Mouse (Mus musculus) ES-E14 (cell line): ENCODE data around the gene Zfp629. TPM values are rescaled to one million over a fixed set of nuclear protein-coding genes. Genes with fewer than 3 reads are reported as not detected.
A peak's percentile ranks its signal among the peaks of the same experiment; 100 is the strongest.

Experiments
- DNase-seq: peaks from one replicate; pipeline ENCODE4 v3.0.0-alpha.2; 2013; ENCODE audit warnings: low read depth, low spot score
- H3K27ac ChIP-seq: 2 replicates; pipeline ENCODE4 v1.5.1; 2012; ENCODE audit warnings: low read depth, mild to moderate bottlenecking, low read length, moderate library complexity, mixed read lengths; ENCODE audit not compliant: poor library complexity, insufficient read depth, severe bottlenecking
- H3K36me3 ChIP-seq: 2 replicates; pipeline ENCODE4 v1.6.1; 2012; ENCODE audit warnings: mild to moderate bottlenecking, low read length, moderate library complexity, mixed read lengths; ENCODE audit not compliant: control insufficient read depth, poor library complexity, insufficient read depth, severe bottlenecking
- H3K4me1 ChIP-seq, 2 experiments: fragments of 150-350 bp in 1 of 2; sonication (generic) in 1 of 2; 2 replicates each; pipeline ENCODE4 v1.6.1; 2012; ENCODE audit warnings: low read length in 2 of 2, mild to moderate bottlenecking in 1 of 2, mixed read lengths in 1 of 2; ENCODE audit not compliant: control insufficient read depth in 2 of 2, insufficient read depth in 2 of 2, poor library complexity in 1 of 2
- H3K4me3 ChIP-seq, 2 experiments: fragments of 150-350 bp in 1 of 2; sonication (generic) in 1 of 2; 2 replicates each; pipeline ENCODE4 v1.5.1; 2012; ENCODE audit warnings: low read length in 2 of 2, low read depth in 1 of 2, mild to moderate bottlenecking in 1 of 2, mixed read lengths in 1 of 2; ENCODE audit not compliant: insufficient read depth in 1 of 2, poor library complexity in 1 of 2, severe bottlenecking in 1 of 2
- H3K9ac ChIP-seq: 2 replicates; pipeline ENCODE4 v1.6.1; 2012; ENCODE audit warnings: low read depth, mild to moderate bottlenecking, low read length, mixed read lengths; ENCODE audit not compliant: poor library complexity, insufficient read depth, severe bottlenecking
- H3K9me3 ChIP-seq: fragments of 150-350 bp; sonication (generic); 2 replicates; pipeline ENCODE4 v1.6.1; 2012; ENCODE audit warnings: low read depth, mild to moderate bottlenecking, low read length; ENCODE audit not compliant: control insufficient read depth, insufficient read depth
- CHD2 ChIP-seq: IDR thresholded peaks from 2 replicates; pipeline ENCODE4 v1.6.1; 2014; ENCODE audit warnings: mild to moderate bottlenecking, low read depth, low read length, inconsistent platforms
- HCFC1 ChIP-seq: IDR thresholded peaks from 2 replicates; pipeline ENCODE4 v1.6.1; 2012; ENCODE audit warnings: low read length, inconsistent platforms, borderline replicate concordance; ENCODE audit not compliant: insufficient read depth
- MAFK ChIP-seq: IDR thresholded peaks from 2 replicates; pipeline ENCODE4 v1.6.1; 2014; ENCODE audit warnings: mild to moderate bottlenecking, low read depth, low read length, inconsistent platforms; ENCODE audit not compliant: insufficient read depth
- ZC3H11A ChIP-seq: IDR thresholded peaks from 2 replicates; pipeline ENCODE4 v1.6.1; 2012; ENCODE audit warnings: low read depth, mild to moderate bottlenecking, inconsistent platforms, low read length, borderline replicate concordance
- ZNF384 ChIP-seq: IDR thresholded peaks from 2 replicates; pipeline ENCODE4 v1.6.1; 2012; ENCODE audit warnings: low read depth, low read length, inconsistent platforms
- in situ Hi-C, 2 experiments: fragments of 600-800 bp; cut with MboI; formaldehyde crosslinking; loops; one replicate each; pipeline ENCODE4 v1.15.1; 2025; ENCODE audit warnings: low sequenced_read_pairs in 2 of 2, inconsistent platforms in 1 of 2; ENCODE audit not compliant: unreplicated experiment in 2 of 2
- total RNA-seq: library from RNA; depleted of rRNA; stranded (reverse); fragments of 300-350 nt; gene quantifications from 2 replicates; pipeline ENCODE4 v1.2.3, GENCODE M21; 2012

Zfp629 gene
- total RNA-seq, 1 experiment = 2.1 TPM

- Histone ChIP-seq H3K9me3 (no peaks in the 10 kb centered on the region), H3K27ac (no peak overlapping the region), H3K9ac (no peak overlapping the region), H3K4me1 (peaks cover 0 to 5% of the 10 kb centered on the region in 2 experiments; a peak in 1 of 4 replicates), H3K36me3 (no peaks in the 10 kb centered on the region), H3K4me3 (no peak overlapping the region)
- no peak for DNase-seq
- in situ Hi-C loops = no loop called here
- TF ChIP-seq ZNF384 (no peak), MAFK (no peak), CHD2 (no peak), HCFC1 (no peak), ZC3H11A (no peak)
These were observed 30.8 kb upstream of the Zfp629 start for GRCm38 (mm10) chr7:127646363-127646762.

DNA sequence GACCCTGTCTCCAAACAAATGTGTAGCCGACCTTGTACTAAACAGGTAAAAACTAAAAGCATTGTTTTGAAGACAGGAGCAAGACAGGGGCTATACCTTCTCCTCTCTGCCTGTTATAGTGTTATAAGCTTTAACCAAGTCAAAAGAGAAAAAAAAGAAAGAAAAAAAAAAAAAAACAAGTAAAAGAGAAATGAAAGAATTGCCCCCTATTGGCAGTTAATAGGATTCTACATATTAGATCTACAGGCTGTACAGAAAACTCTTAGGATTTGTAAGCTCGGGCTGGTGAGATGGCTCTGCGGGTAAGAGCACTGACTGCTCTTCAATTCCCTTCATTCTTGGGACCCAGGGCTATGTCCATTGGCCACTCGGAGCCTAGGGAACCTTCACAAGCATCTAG, 26.7 kb upstream of the Zfp629 start:
- no peaks in the 10 kb centered on the region for H3K36me3 ChIP-seq
- no peak overlapping the region for H3K4me3 ChIP-seq
- H3K4me1 ChIP-seq = peaks cover 0 to 8% of the 10 kb centered on the region in 2 experiments; a peak in 1 of 4 replicates
- H3K27ac ChIP-seq = no peak overlapping the region
- H3K9me3 ChIP-seq = no peaks in the 10 kb centered on the region
- H3K9ac ChIP-seq = no peak overlapping the region
- in situ Hi-C loops = no loop called here
- TF ChIP-seq ZNF384 = no peak
- TF ChIP-seq ZC3H11A = no peak
- no peak for TF ChIP-seq CHD2
- TF ChIP-seq MAFK = no peak
- no peak for DNase-seq

DNA sequence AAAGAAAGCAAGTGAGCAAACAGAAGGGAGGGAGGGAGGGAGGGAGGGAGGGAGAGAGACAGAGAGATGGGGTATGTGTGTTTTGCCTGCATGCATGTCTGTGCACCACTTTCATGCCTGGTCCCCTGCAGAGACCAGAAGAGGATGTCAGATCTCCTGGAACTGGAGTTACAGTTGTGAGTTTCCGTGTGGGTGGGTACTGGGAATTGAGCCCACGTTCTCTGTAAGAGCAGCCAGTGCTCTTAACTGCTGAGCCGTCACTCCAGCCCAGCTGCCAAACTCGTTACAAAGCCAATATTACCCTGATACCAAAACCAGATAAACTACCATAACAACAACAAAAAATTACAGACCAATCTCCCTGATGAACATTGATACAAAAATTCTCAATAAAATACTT, 25.7 kb upstream of the Zfp629 start:
- Histone ChIP-seq H3K27ac (no peak overlapping the region), H3K4me3 (no peak overlapping the region), H3K9me3 (no peaks in the 10 kb centered on the region), H3K36me3 (no peaks in the 10 kb centered on the region), H3K9ac (no peak overlapping the region), H3K4me1 (peaks cover 0 to 8% of the 10 kb centered on the region in 2 experiments; a peak in 1 of 4 replicates)
- DNase-seq = no peak
- TF ChIP-seq CHD2 (no peak), MAFK (no peak), ZNF384 (no peak)
- in situ Hi-C loops = no loop called here

DNA sequence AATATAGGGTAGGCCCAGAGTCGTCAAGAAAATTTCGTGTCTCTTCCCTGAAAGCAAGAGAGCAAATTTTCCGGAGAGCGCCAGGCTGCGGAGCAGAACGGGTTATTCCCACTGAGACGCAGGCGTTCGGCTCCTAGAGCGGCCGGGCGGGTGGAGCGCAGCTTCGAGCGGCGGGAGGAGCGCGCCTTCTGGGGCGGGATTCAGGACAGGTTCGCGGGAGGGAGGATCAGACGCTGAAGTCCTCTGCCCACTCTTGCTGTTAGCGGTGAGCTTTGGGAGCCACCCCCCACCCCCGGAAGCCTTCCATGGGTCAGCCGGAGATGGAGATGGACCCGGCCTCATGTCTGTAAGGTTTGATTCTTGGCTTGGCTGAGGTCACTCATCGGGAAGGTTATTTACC, 21.4 kb upstream of the Zfp629 start:
- Histone ChIP-seq H3K9me3 (no peaks in the 10 kb centered on the region), H3K9ac (peak overlapping the region; percentile 67), H3K27ac (no peak overlapping the region), H3K4me3 (peak overlapping the region; percentile 65 to 68), H3K4me1 (peaks cover 0 to 3% of the 10 kb centered on the region in 2 experiments; a peak in 1 of 4 replicates), H3K36me3 (no peaks in the 10 kb centered on the region)
- 0 out of 2 replicates have a peak, but pooled peaks have one; percentile 0 for TF ChIP-seq ZC3H11A
- TF ChIP-seq HCFC1 = peak; percentile 58; the same call in 1 of the 2 replicates
- TF ChIP-seq MAFK = no peak
- in situ Hi-C loops = no loop called here
- DNase-seq = no peak

- Histone ChIP-seq H3K27ac (no peak overlapping the region), H3K9ac (no peak overlapping the region), H3K9me3 (peaks cover 6% of the 10 kb centered on the region; the same call in 1 of the 2 replicates), H3K4me1 (no peaks in the 10 kb centered on the region), H3K36me3 (no peaks in the 10 kb centered on the region), H3K4me3 (no peak overlapping the region)
- in situ Hi-C loops = no loop called here
- no peak for DNase-seq
- TF ChIP-seq CHD2 = no peak
These were observed 15.8 kb upstream of the Zfp629 start for GRCm38 (mm10) chr7:127631416-127631815.
